Mouse (Mus musculus) lung, postnatal 0 days (tissue): ENCODE results near the gene Olfr523. TPM values are rescaled to one million over a fixed set of nuclear protein-coding genes. Genes with fewer than 3 reads are reported as not detected.

ENCODE experiments used
- ATAC-seq: fragments of 200-750 bp; cut with Nextera tagmentation; 2 replicates; pipeline ENCODE4 v1.8.0; 2017; ENCODE audit warnings: moderate library complexity
- DNase-seq: peaks from one replicate; pipeline ENCODE4 v3.0.0-alpha.2; 2016; ENCODE audit warnings: low spot score
- H3K27ac ChIP-seq: fragments of 300-500 bp; sonication (generic); 2 replicates; pipeline ENCODE4 v1.5.1; 2014; ENCODE audit warnings: antibody characterized with exemption, mild to moderate bottlenecking, low read length, mixed read lengths
- H3K27me3 ChIP-seq: fragments of 300-500 bp; sonication (generic); replicated peaks from 2 replicates; pipeline ENCODE4 v1.6.1; 2014; ENCODE audit warnings: low read length, mixed read lengths; ENCODE audit not compliant: insufficient read depth
- H3K36me3 ChIP-seq: fragments of 300-500 bp; sonication (generic); 2 replicates; pipeline ENCODE4 v1.6.1; 2014; ENCODE audit warnings: low read length, mixed read lengths; ENCODE audit not compliant: insufficient read depth
- H3K4me1 ChIP-seq: fragments of 300-500 bp; sonication (generic); 2 replicates; pipeline ENCODE4 v1.6.1; 2014; ENCODE audit warnings: antibody characterized with exemption, low read depth, low read length, mixed read lengths; ENCODE audit not compliant: insufficient read depth
- H3K4me2 ChIP-seq: fragments of 300-500 bp; sonication (generic); replicated peaks from 2 replicates; pipeline ENCODE4 v1.6.1; 2014; ENCODE audit warnings: low read depth, mild to moderate bottlenecking, low read length, moderate library complexity, mixed read lengths
- H3K4me3 ChIP-seq: fragments of 300-500 bp; sonication (generic); 2 replicates; pipeline ENCODE4 v1.5.1; 2014; ENCODE audit warnings: low read depth, low read length
- H3K9ac ChIP-seq: fragments of 300-500 bp; sonication (generic); replicated peaks from 2 replicates; pipeline ENCODE4 v1.6.1; 2014; ENCODE audit warnings: low read depth, mild to moderate bottlenecking
- H3K9me3 ChIP-seq: fragments of 300-500 bp; sonication (generic); 2 replicates; pipeline ENCODE4 v1.6.1; 2016; ENCODE audit warnings: low read length, mixed read lengths
- CTCF ChIP-seq: IDR thresholded peaks from 2 replicates; pipeline ENCODE4 v1.5.1; 2016; ENCODE audit warnings: antibody characterized with exemption, mild to moderate bottlenecking
- EP300 ChIP-seq: IDR thresholded peaks from 2 replicates; pipeline ENCODE4 v1.6.1; 2016; ENCODE audit warnings: antibody characterized with exemption, mild to moderate bottlenecking, control low read depth
- WGBS: fragments of 180-500 bp; shearing (Covaris S2); extraction: QIAGEN DNeasy Blood & Tissue Kit; methylation state at CpG from one replicate; pipeline ENCODE4 v1.1.7; 2014; 5-methylcytosine and 5-hydroxymethylcytosine counted together
- polyA plus RNA-seq: library from polyadenylated mRNA; unstranded; fragments of >200 nt; fragmentation: Nextera tagmentation; extraction: Ambion mirVana; gene quantifications from 2 replicates; pipeline ENCODE4 v1.2.1, GENCODE M21; 2015

The Olfr523 gene
- polyA plus RNA-seq, 1 experiment from 2014 or later: not detected

- Histone ChIP-seq H3K4me3 (no peak overlapping the region), H3K9ac (no peak overlapping the region), H3K9me3 (no peaks in the 10 kb centered on the region), H3K27me3 (no peaks in the 10 kb centered on the region), H3K27ac (no peak overlapping the region), H3K4me1 (no peaks in the 10 kb centered on the region), H3K36me3 (no peaks in the 10 kb centered on the region), H3K4me2 (no peak overlapping the region)
- no peak for TF ChIP-seq CTCF
- no peak for DNase-seq
- no peak for ATAC-seq
- WGBS: 92% methylated on average over 3 of the region's 3 CpGs
Observed at GRCm38 (mm10) chr7:140170863-140171262, 2.2 kb upstream of the Olfr523 start.

GRCm38 (mm10) chr7:140179176-140179575, 6.2 kb downstream of the Olfr523 start:
- Histone ChIP-seq H3K4me3 (no peak overlapping the region), H3K4me2 (no peak overlapping the region), H3K9me3 (no peaks in the 10 kb centered on the region), H3K27me3 (no peaks in the 10 kb centered on the region), H3K27ac (no peak overlapping the region), H3K9ac (no peak overlapping the region), H3K4me1 (no peaks in the 10 kb centered on the region), H3K36me3 (no peaks in the 10 kb centered on the region)
- 80% methylated on average over 2 of the region's 2 CpGs for WGBS
- no peak for TF ChIP-seq CTCF
- no peak for TF ChIP-seq EP300
- ATAC-seq: no peak
- no peak for DNase-seq

GRCm38 (mm10) chr7:140180692-140181091, 7.7 kb downstream of the Olfr523 start:
- 76% methylated on average over 2 of the region's 2 CpGs for WGBS
- DNase-seq: no peak
- Histone ChIP-seq H3K4me1 (no peaks in the 10 kb centered on the region), H3K27me3 (no peaks in the 10 kb centered on the region), H3K36me3 (no peaks in the 10 kb centered on the region), H3K27ac (no peak overlapping the region), H3K4me2 (no peak overlapping the region), H3K4me3 (no peak overlapping the region), H3K9me3 (no peaks in the 10 kb centered on the region), H3K9ac (no peak overlapping the region)
- no peak for TF ChIP-seq CTCF
- no peak for TF ChIP-seq EP300
- no peak for ATAC-seq

- 75% methylated on average over 4 of the region's 4 CpGs for WGBS
- no peaks in the 10 kb centered on the region for H3K4me1 ChIP-seq
- no peaks in the 10 kb centered on the region for H3K36me3 ChIP-seq
- H3K4me3 ChIP-seq: no peak overlapping the region
- no peak overlapping the region for H3K4me2 ChIP-seq
- H3K9me3 ChIP-seq: no peaks in the 10 kb centered on the region
- ATAC-seq (no peak), DNase-seq (no peak)
- no peak for TF ChIP-seq EP300
- no peak for TF ChIP-seq CTCF
- no peaks in the 10 kb centered on the region for H3K27me3 ChIP-seq
- H3K27ac ChIP-seq: no peak overlapping the region
- no peak overlapping the region for H3K9ac ChIP-seq
Observed at GRCm38 (mm10) chr7:140184206-140184605, 11.2 kb downstream of the Olfr523 start.

GRCm38 (mm10) chr7:140186646-140187620, 13.9 kb downstream of the Olfr523 start:
- Histone ChIP-seq H3K36me3 (no peaks in the 10 kb centered on the region), H3K4me1 (no peaks in the 10 kb centered on the region), H3K9ac (no peak overlapping the region), H3K27ac (no peak overlapping the region), H3K9me3 (no peaks in the 10 kb centered on the region), H3K27me3 (no peaks in the 10 kb centered on the region), H3K4me3 (no peak overlapping the region), H3K4me2 (no peak overlapping the region)
- DNase-seq (peak; percentile 14), ATAC-seq (no peak)
- WGBS: 65% methylated on average over 18 of the region's 18 CpGs
- TF ChIP-seq EP300: no peak
- TF ChIP-seq CTCF: peak; percentile 16; the same call in 1 of the 2 replicates

GRCm38 (mm10) chr7:140187721-140188390, 14.8 kb downstream of the Olfr523 start:
- Histone ChIP-seq H3K27me3 (no peaks in the 10 kb centered on the region), H3K4me3 (no peak overlapping the region), H3K9me3 (no peaks in the 10 kb centered on the region), H3K9ac (no peak overlapping the region), H3K36me3 (no peaks in the 10 kb centered on the region), H3K4me2 (no peak overlapping the region), H3K4me1 (no peaks in the 10 kb centered on the region), H3K27ac (no peak overlapping the region)
- ATAC-seq (no peak), DNase-seq (no peak)
- TF ChIP-seq CTCF (no peak), EP300 (no peak)
- WGBS: 76% methylated on average over 7 of the region's 7 CpGs
